Comparison of ENCODE assay signal across 8 mouse cellular contexts in genomic region chr7:127875627-127876001, GRCm38 (mm10). TPM values are rescaled to one million over a fixed set of nuclear protein-coding genes. Genes with fewer than 3 reads are reported as not detected.
A peak's percentile ranks its signal among the peaks of the same experiment; 100 is the strongest.
DNase-seq lines count a peak whose midpoint lies in the region; ATAC-seq lines count a peak whose summit lies in the region.

No protein-coding gene starts in this region.

- peak overlapping the region; percentile 94 for H3K4me3 ChIP-seq in hindbrain, embryonic 13.5 days

- no peaks in the 10 kb centered on the region for H3K9me3 ChIP-seq in hindbrain, embryonic 13.5 days

- H3K27ac ChIP-seq in hindbrain, embryonic 13.5 days, result peak overlapping the region; percentile 100

- H3K4me2 ChIP-seq in hindbrain, embryonic 13.5 days, result peak overlapping the region; percentile 91

- H3K4me1 ChIP-seq in hindbrain, embryonic 13.5 days (replicated peaks), result peaks cover 39% of the 10 kb centered on the region

- peaks cover 40% of the 10 kb centered on the region for H3K36me3 ChIP-seq in hindbrain, embryonic 13.5 days

- DNase-seq in R1 (ENCODE audit: low read depth, low spot score), result peak; percentile 91
- DNase-seq in cerebellum, postnatal 14 days, result peak; percentile 97 to 98
- DNase-seq in frontal cortex, postnatal 14 days (ENCODE audit: low spot score in 2 of 2), result peak; percentile 85 to 88
- DNase-seq in layer of hippocampus, postnatal 14 days (ENCODE audit: low spot score in 2 of 2), result peak; percentile 90 to 96
- DNase-seq in lung, postnatal 14 days, result peak; percentile 90
- DNase-seq in ovary, postnatal 36 days (ENCODE audit: low spot score), result peak; percentile 93
- peak; percentile 92 for DNase-seq in thymus, postnatal 14 days

- peak; percentile 95 for ATAC-seq in hindbrain, embryonic 13.5 days (ENCODE audit: low FRiP score)

- WGBS in hindbrain, embryonic 13.5 days, result under 1% methylated on average over 36 of the region's 43 CpGs

- H3K9ac ChIP-seq in hindbrain, embryonic 13.5 days, result peak overlapping the region; percentile 91

- H3K27me3 ChIP-seq in hindbrain, embryonic 13.5 days, result no peaks in the 10 kb centered on the region

RNA-seq across cellular contexts. Expression of gene Zfp646, which starts 0.4 kb away (rescaled TPM):
- polyA plus RNA-seq in hindbrain, embryonic 13.5 days (2015; fragmentation: Nextera tagmentation; extraction: Ambion mirVana), result 11.0 TPM in 2 replicates
- total RNA-seq in layer of hippocampus, postnatal 14 days (2021), result 10 to 100 TPM; 28.1 to 29.0 TPM

RNA-seq across cellular contexts. Expression of gene Zfp668, which starts 1.0 kb away (rescaled TPM):
- polyA plus RNA-seq in hindbrain, embryonic 13.5 days (2015; fragmentation: Nextera tagmentation; extraction: Ambion mirVana), result 37.9 and 39.3 TPM in 2 replicates
- 10 to 100 TPM; 22.4 to 23.9 TPM for total RNA-seq in layer of hippocampus, postnatal 14 days (2021)

RNA-seq across cellular contexts. Expression of gene Prss53, which starts 15.2 kb away (rescaled TPM):
- 0.58 and 0.82 TPM in 2 replicates for polyA plus RNA-seq in hindbrain, embryonic 13.5 days (2015; fragmentation: Nextera tagmentation; extraction: Ambion mirVana)
- total RNA-seq in layer of hippocampus, postnatal 14 days (2021), result 1 to 10 TPM in 1 of 2 experiments, under 1 TPM in 1; 0.98 to 1.4 TPM

RNA-seq across cellular contexts. Expression of gene Gm21974, which starts 19.6 kb away (rescaled TPM):
- 0.61 TPM in 1 of 2 replicates, not detected in the other for polyA plus RNA-seq in hindbrain, embryonic 13.5 days (2015; fragmentation: Nextera tagmentation; extraction: Ambion mirVana)
- total RNA-seq in layer of hippocampus, postnatal 14 days (2021), result not detected

RNA-seq across cellular contexts. Expression of gene Vkorc1, which starts 19.8 kb away (rescaled TPM):
- 67.6 and 71.1 TPM in 2 replicates for polyA plus RNA-seq in hindbrain, embryonic 13.5 days (2015; fragmentation: Nextera tagmentation; extraction: Ambion mirVana)
- total RNA-seq in layer of hippocampus, postnatal 14 days (2021), result 10 to 100 TPM; 20.2 to 24.7 TPM

Comparison
In these comparisons a context has a peak if more than half of its experiments do, and no peak if none do; other contexts are left out.
1. Peak in every context shown above with its lines: DNase-seq, ATAC-seq, H3K4me3 ChIP-seq and H3K27ac ChIP-seq.